Mouse (Mus musculus) spleen, adult 2 months (tissue): ENCODE results near the gene Fanca. TPM values are rescaled to one million over a fixed set of nuclear protein-coding genes. Genes with fewer than 3 reads are reported as not detected.

Experiments
- DNase-seq, 2 experiments: peaks; one replicate each; pipeline versions ENCODE4 v3.0.0 to v3.0.0-alpha.2; 2012 to 2021; ENCODE audit warnings: low spot score in 2 of 2, low read depth in 1 of 2
- H3K27ac ChIP-seq: fragments of 200-500 bp; 2 replicates; pipeline ENCODE4 v1.5.1; 2012; ENCODE audit warnings: low read length, inconsistent platforms; ENCODE audit not compliant: insufficient read depth
- H3K27me3 ChIP-seq: fragments of 200-500 bp; 2 replicates; pipeline ENCODE4 v1.6.1; 2012; ENCODE audit warnings: mild to moderate bottlenecking, moderate library complexity, low read length, inconsistent platforms; ENCODE audit not compliant: control insufficient read depth, insufficient read depth
- H3K36me3 ChIP-seq: fragments of 200-500 bp; 2 replicates; pipeline ENCODE4 v1.6.1; 2012; ENCODE audit warnings: mild to moderate bottlenecking, low read length, inconsistent platforms; ENCODE audit not compliant: control insufficient read depth, insufficient read depth
- H3K4me1 ChIP-seq: fragments of 200-500 bp; 2 replicates; pipeline ENCODE4 v1.6.1; 2011; ENCODE audit warnings: inconsistent platforms; ENCODE audit not compliant: control insufficient read depth, insufficient read depth, insufficient read length
- H3K4me3 ChIP-seq: fragments of 200-500 bp; 2 replicates; pipeline ENCODE4 v1.5.1; 2011; ENCODE audit warnings: mild to moderate bottlenecking, inconsistent platforms; ENCODE audit not compliant: insufficient read depth, insufficient read length; ENCODE audit errors: extremely low read depth
- CTCF ChIP-seq: fragments of 200-500 bp; IDR thresholded peaks from 2 replicates; pipeline ENCODE4 v1.5.1; 2011; ENCODE audit warnings: mild to moderate bottlenecking, inconsistent platforms; ENCODE audit not compliant: insufficient read depth, insufficient read length, insufficient replicate concordance; ENCODE audit errors: extremely low read depth
- POLR2A ChIP-seq: fragments of 200-500 bp; IDR thresholded peaks from 2 replicates; pipeline ENCODE4 v1.6.1; 2011; ENCODE audit warnings: low read depth, low read length, inconsistent platforms
- WGBS: fragments of 180-500 bp; shearing (Covaris S2); methylation state at CpG from one replicate; pipeline ENCODE4 v1.1.7; 2018; 5-methylcytosine and 5-hydroxymethylcytosine counted together
- polyA plus RNA-seq: library from polyadenylated mRNA; depleted of rRNA; stranded (reverse); fragments of >200 nt; gene quantifications from 2 replicates; pipeline ENCODE4 v1.2.3, GENCODE M21; 2012

The Fanca gene
- polyA plus RNA-seq, 1 experiment: 55.7 TPM

- TF ChIP-seq POLR2A (no peak), CTCF (no peak)
- peaks cover 10% of the 10 kb centered on the region for H3K4me1 ChIP-seq
- peaks cover 27% of the 10 kb centered on the region for H3K36me3 ChIP-seq
- no peak overlapping the region for H3K27ac ChIP-seq
- no peak for DNase-seq
- H3K27me3 ChIP-seq: no peaks in the 10 kb centered on the region
- no peak overlapping the region for H3K4me3 ChIP-seq
- 92% methylated on average over 3 of the region's 3 CpGs for WGBS
Observed at GRCm38 (mm10) chr8:123257114-123257513, 61.3 kb downstream of the Fanca start.

- TF ChIP-seq POLR2A: no peak
- no peak for TF ChIP-seq CTCF
- no peak for DNase-seq
- H3K4me3 ChIP-seq: peak overlapping the region; percentile 92
- 70% methylated on average over 6 of the region's 6 CpGs for WGBS
- H3K27me3 ChIP-seq: no peaks in the 10 kb centered on the region
- H3K36me3 ChIP-seq: peaks cover 27% of the 10 kb centered on the region
- no peak overlapping the region for H3K27ac ChIP-seq
- peaks cover 10% of the 10 kb centered on the region for H3K4me1 ChIP-seq
Observed at GRCm38 (mm10) chr8:123255170-123255569, 63.2 kb downstream of the Fanca start.

- no peak for TF ChIP-seq CTCF
- no peak for TF ChIP-seq POLR2A
- Histone ChIP-seq H3K4me3 (peak within 1 kb of the TSS; percentile 92), H3K27me3 (no peaks in the 10 kb centered on the region), H3K27ac (peak within 1 kb of the TSS; percentile 78), H3K4me1 (peaks cover 10% of the 10 kb centered on the region), H3K36me3 (peaks cover 21% of the 10 kb centered on the region)
- 1% methylated on average over 94 of the region's 99 CpGs for WGBS
- DNase-seq: peak; percentile 56 to 77
Observed at GRCm38 (mm10) chr8:123254099-123254885, 64.1 kb downstream of the Fanca start, which contains the start of the genes Zfp276 and Vps9d1. Gene Zfp276 (plus strand): TSS chr8:123254195. Gene Vps9d1 (minus strand): TSS chr8:123254348.

DNA sequence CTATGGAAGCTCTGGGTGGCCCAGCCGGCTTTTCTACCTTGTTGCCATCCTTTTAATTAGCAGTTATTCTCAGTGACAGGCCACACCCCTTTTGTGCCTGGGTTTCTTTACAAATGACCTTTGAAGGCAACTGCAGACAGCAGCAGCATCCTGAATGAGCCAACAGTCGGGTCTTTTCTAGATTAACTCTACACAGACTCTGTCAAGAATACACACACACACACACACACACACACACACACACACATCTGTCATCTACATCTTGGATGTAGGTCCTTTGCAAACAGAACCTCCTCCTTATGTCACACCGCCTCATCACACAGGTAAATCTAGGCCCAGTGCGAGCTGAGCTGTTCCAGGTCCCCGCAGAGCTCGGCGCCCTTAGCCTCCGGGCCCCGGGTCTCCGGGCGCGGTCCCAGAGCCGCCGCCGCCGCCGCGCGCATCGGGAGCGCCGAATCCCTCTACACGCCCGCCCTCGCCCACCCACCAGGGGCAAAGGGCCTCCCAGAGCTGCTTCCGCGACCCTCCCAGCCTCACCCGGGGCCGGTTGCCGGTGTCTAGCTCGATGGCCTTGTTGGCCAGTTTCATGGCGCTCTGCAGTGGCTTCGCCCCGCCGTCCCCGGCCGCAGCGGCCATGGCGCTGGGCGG lies 64.8 kb downstream of the Fanca start:
- Histone ChIP-seq H3K27me3 (no peaks in the 10 kb centered on the region), H3K4me1 (peaks cover 10% of the 10 kb centered on the region), H3K4me3 (peak overlapping the region; percentile 92), H3K36me3 (peaks cover 21% of the 10 kb centered on the region), H3K27ac (peak overlapping the region; percentile 77)
- DNase-seq: no peak
- under 1% methylated on average over 40 of the region's 40 CpGs for WGBS
- no peak for TF ChIP-seq CTCF
- TF ChIP-seq POLR2A: no peak

DNA sequence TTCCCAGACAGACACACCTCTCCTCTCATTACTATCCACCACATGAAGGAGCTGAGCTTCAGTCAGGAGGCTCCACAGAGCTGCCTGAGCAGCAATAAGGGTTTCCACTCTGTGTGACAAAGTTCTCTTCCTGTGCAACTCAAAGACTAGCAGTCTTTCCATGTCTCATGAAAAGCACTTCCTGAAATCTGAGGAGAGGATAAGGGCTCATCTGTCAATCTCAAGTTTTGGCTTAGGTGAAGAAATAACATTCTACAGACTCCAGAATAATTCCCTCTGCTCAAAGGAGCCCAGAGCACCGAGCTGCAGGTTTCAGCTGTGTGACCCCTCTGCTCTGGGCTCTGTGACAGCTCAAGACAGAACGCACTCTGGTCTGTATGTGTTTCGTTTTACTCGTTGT lies 65.5 kb downstream of the Fanca start:
- DNase-seq: no peak
- Histone ChIP-seq H3K36me3 (peaks cover 21% of the 10 kb centered on the region), H3K27ac (no peak overlapping the region), H3K4me3 (no peak overlapping the region), H3K4me1 (peaks cover 10% of the 10 kb centered on the region), H3K27me3 (no peaks in the 10 kb centered on the region)
- WGBS: 43% methylated on average over 4 of the region's 4 CpGs
- TF ChIP-seq POLR2A: no peak

- no peak for DNase-seq
- 85% methylated on average over 5 of the region's 5 CpGs for WGBS
- no peaks in the 10 kb centered on the region for H3K27me3 ChIP-seq
- no peak overlapping the region for H3K27ac ChIP-seq
- TF ChIP-seq POLR2A (no peak), CTCF (no peak)
- peaks cover 22% of the 10 kb centered on the region for H3K36me3 ChIP-seq
- peaks cover 10% of the 10 kb centered on the region for H3K4me1 ChIP-seq
- no peak overlapping the region for H3K4me3 ChIP-seq
Observed at GRCm38 (mm10) chr8:123250940-123251339, 67.4 kb downstream of the Fanca start.

- Histone ChIP-seq H3K27me3 (no peaks in the 10 kb centered on the region), H3K4me1 (peaks cover 2% of the 10 kb centered on the region; the same call in 1 of the 2 replicates), H3K36me3 (peaks cover 31% of the 10 kb centered on the region), H3K4me3 (no peak overlapping the region), H3K27ac (no peak overlapping the region)
- no peak for TF ChIP-seq CTCF
- no peak for TF ChIP-seq POLR2A
- 63% methylated on average over 8 of the region's 8 CpGs for WGBS
- no peak for DNase-seq
Observed at GRCm38 (mm10) chr8:123248596-123248995, 69.8 kb downstream of the Fanca start.
